Mouse (Mus musculus) kidney, adult 2 months (tissue): ENCODE measurements around the gene Bmt2. TPM values are rescaled to one million over a fixed set of nuclear protein-coding genes. Genes with fewer than 3 reads are reported as not detected.

Experiments used
- DNase-seq: peaks from one replicate; pipeline ENCODE4 v3.0.0; 2021
- H3K27ac ChIP-seq: fragments of 200-500 bp; 2 replicates; pipeline ENCODE4 v1.5.1; 2012; ENCODE audit warnings: low read depth, low read length, control low read depth, inconsistent platforms; ENCODE audit not compliant: insufficient read depth
- H3K27me3 ChIP-seq: fragments of 200-500 bp; replicated peaks from 2 replicates; pipeline ENCODE4 v1.6.1; 2012; ENCODE audit warnings: mild to moderate bottlenecking, moderate library complexity, low read length, inconsistent platforms; ENCODE audit not compliant: control insufficient read depth, insufficient read depth
- H3K36me3 ChIP-seq: fragments of 200-500 bp; 2 replicates; pipeline ENCODE4 v1.6.1; 2012; ENCODE audit warnings: mild to moderate bottlenecking, moderate library complexity, low read length, inconsistent platforms; ENCODE audit not compliant: control insufficient read depth, insufficient read depth
- H3K4me1 ChIP-seq: fragments of 200-500 bp; 2 replicates; pipeline ENCODE4 v1.6.1; 2011; ENCODE audit warnings: low read length; ENCODE audit not compliant: control insufficient read depth, insufficient read depth
- H3K4me3 ChIP-seq: fragments of 200-500 bp; 2 replicates; pipeline ENCODE4 v1.5.1; 2011; ENCODE audit warnings: mild to moderate bottlenecking, low read depth, low read length, control low read depth; ENCODE audit not compliant: insufficient read depth
- CTCF ChIP-seq: fragments of 200-500 bp; conservative IDR thresholded peaks from 2 replicates; pipeline ENCODE4 v1.5.1; 2011; ENCODE audit warnings: low read depth, mild to moderate bottlenecking, control low read depth, low read length, moderate library complexity, mixed read lengths; ENCODE audit not compliant: insufficient read depth, insufficient read length
- POLR2A ChIP-seq: fragments of 200-500 bp; IDR thresholded peaks from one replicate; pipeline ENCODE4 v1.6.1; 2011; ENCODE audit warnings: low read depth, low read length, control low read depth
- WGBS: fragments of 180-500 bp; shearing (Covaris S2); methylation state at CpG from one replicate; pipeline ENCODE4 v1.1.7; 2018; 5-methylcytosine and 5-hydroxymethylcytosine counted together
- polyA plus RNA-seq: library from polyadenylated mRNA; depleted of rRNA; stranded (reverse); fragments of >200 nt; gene quantifications from 2 replicates; pipeline ENCODE4 v1.2.3, GENCODE M21; 2012; rRNA removed

The Bmt2 gene
- polyA plus RNA-seq, 1 experiment = 3.5 TPM

GRCm38 (mm10) chr6:13584788-13585187, 93.0 kb downstream of the Bmt2 start:
- 90% methylated on average over 6 of the region's 6 CpGs for WGBS
- TF ChIP-seq CTCF (no peak), POLR2A (no peak)
- peaks cover 4% of the 10 kb centered on the region; the same call in 1 of the 2 replicates for H3K36me3 ChIP-seq
- no peaks in the 10 kb centered on the region for H3K4me1 ChIP-seq
- H3K27me3 ChIP-seq = no peaks in the 10 kb centered on the region
- no peak overlapping the region for H3K4me3 ChIP-seq
- H3K27ac ChIP-seq = no peak overlapping the region
- DNase-seq = no peak

- Histone ChIP-seq H3K27me3 (no peaks in the 10 kb centered on the region), H3K36me3 (peaks cover 1% of the 10 kb centered on the region; the same call in 1 of the 2 replicates), H3K4me1 (no peaks in the 10 kb centered on the region), H3K4me3 (no peak overlapping the region), H3K27ac (no peak overlapping the region)
- no peak for DNase-seq
- WGBS = 98% methylated on average over 1 of the region's 1 CpGs
- TF ChIP-seq POLR2A (no peak), CTCF (no peak)
Observed at GRCm38 (mm10) chr6:13582075-13582474, 95.7 kb downstream of the Bmt2 start.

Other genes starting within 250 kb of the Bmt2 start
- 11.9 and 13.6 TPM in 2 replicates for gene Tmem168, start 69.9 kb downstream of the Bmt2 start, polyA plus RNA-seq
- gene Gpr85, start 162.0 kb upstream of the Bmt2 start, polyA plus RNA-seq = 1.1 and 1.9 TPM in 2 replicates
- 42.7 and 54.4 TPM in 2 replicates for gene 2610001J05Rik, start 193.6 kb upstream of the Bmt2 start, polyA plus RNA-seq